Mouse (Mus musculus) CD4-positive, CD25-positive, alpha-beta regulatory T cell, adult 2 months (primary cell): ENCODE data around the gene Inpp4b.
A peak's percentile ranks its signal among the peaks of the same experiment; 100 is the strongest.
"Not testable (repeated sequence)": the region's sequence is repeated elsewhere in the genome, so short reads cannot be mapped to it uniquely, and the experiment has no call there.

Experiments used
- DNase-seq: peaks from one replicate; pipeline ENCODE4 v3.0.0-alpha.2; 2012; ENCODE audit warnings: low read depth, low spot score

Inpp4b gene

GRCm38 (mm10) chr8:81776516-81777237 lies 434.3 kb downstream of the Inpp4b start:
- no peak for DNase-seq

GRCm38 (mm10) chr8:81777704-81778103 lies 435.3 kb downstream of the Inpp4b start:
- no peak for DNase-seq

DNA sequence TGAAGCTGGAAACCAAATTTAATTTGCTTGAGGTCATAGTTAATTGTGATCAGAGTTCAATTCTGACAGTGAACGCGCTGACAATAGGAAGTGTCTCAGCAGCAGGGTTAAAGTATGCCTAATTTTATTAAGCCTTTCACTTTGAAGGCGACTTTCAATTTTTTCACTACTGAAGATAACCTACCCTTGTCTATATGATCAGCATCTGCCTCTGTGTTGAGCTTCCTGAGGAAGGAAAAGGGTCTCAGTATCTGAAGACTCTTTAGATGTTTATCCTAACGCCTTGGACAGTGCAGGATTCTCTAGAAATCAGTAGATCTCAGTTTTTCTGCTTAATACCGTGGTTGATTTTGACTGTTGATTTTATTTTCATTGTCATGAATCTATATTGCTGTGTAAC lies 437.1 kb downstream of the Inpp4b start:
- DNase-seq = peak; percentile 23

DNA sequence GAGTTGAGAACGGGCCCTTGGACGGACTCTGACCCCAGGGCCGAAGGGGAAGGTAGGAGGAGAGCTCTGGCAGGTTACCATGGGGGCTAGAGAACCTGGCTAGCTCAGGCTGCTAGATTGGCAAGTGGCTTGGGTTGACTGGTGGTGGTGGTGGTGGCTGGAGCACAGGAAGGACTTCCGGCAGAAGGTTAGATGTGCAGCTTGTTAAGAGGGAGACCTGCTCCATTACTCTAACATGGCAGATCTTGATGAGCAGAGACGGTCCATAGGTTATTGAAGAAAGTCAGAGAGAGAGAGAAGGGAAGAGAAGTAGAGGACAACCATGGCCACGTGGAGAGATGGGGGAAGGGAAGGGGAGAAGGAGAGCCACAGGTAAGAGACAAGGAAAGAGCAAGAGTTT lies 437.8 kb downstream of the Inpp4b start:
- peak; percentile 59 for DNase-seq

- DNase-seq = no peak
Measured at GRCm38 (mm10) chr8:81780921-81781675, 438.7 kb downstream of the Inpp4b start.

DNA sequence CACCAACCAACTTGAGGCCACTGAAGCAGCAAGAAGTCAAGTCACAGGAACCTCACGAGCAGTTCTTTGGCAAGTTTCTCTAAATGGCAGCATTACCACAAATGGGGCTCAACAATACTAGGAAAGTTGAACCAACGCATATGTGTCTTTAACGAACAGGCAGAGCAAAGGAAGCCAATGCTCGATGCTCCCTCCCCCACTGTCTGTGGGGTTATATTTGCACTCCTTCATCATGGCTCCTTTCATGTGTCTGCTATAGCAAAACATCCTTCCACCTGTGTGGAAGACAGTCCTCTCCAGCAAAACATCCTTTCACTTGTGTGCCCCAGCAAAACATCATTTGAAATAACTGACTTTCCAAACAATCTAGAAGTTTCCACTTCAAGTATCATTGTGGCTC lies 440.4 kb downstream of the Inpp4b start:
- DNase-seq = peak; percentile 82

GRCm38 (mm10) chr8:81784775-81785174 lies 442.4 kb downstream of the Inpp4b start:
- DNase-seq = no peak

GRCm38 (mm10) chr8:81788498-81788897 lies 446.1 kb downstream of the Inpp4b start:
- peak; percentile 55 for DNase-seq

DNA sequence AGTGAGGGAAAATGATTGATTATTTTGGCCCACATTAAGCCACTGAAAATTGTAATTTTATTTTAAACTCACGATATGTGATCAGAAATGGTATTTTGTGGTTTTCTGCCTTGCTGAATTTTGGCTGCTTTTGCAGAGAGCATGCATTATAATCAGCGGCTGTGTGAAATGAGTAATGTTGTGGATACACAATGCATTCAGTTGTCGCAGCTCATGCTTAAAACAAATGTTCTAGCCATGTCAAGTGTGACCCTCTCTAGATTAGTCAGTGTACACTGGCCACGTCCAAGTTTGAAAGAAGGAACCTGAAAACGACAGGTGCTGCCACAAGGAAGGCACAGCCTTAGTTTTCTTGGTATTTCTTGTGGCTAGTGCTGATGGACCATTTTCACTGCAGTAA lies 450.3 kb downstream of the Inpp4b start:
- DNase-seq = no peak

GRCm38 (mm10) chr8:81798501-81798900 lies 456.1 kb downstream of the Inpp4b start:
- DNase-seq = no peak

DNA sequence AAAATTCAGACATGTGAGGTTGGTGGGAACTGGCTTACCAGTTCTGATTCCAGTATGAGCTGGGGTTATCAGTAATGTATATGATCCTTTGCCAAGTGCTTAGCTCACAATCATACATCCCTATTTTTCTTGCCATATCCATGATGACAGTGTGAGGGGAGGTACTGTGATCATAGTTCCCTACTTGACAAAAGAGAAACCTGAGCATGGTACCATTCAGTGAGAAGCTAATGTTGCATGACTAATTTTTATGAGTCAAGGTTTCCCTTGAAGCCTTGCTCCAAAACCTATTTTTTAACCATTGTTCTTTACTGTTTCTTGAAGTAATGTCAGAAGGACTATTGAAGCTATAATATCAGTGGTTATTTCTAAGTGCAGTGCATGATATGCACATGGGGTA lies 458.4 kb downstream of the Inpp4b start:
- DNase-seq = no peak

GRCm38 (mm10) chr8:81806797-81807196 lies 464.4 kb downstream of the Inpp4b start:
- DNase-seq = peak; percentile 84

DNA sequence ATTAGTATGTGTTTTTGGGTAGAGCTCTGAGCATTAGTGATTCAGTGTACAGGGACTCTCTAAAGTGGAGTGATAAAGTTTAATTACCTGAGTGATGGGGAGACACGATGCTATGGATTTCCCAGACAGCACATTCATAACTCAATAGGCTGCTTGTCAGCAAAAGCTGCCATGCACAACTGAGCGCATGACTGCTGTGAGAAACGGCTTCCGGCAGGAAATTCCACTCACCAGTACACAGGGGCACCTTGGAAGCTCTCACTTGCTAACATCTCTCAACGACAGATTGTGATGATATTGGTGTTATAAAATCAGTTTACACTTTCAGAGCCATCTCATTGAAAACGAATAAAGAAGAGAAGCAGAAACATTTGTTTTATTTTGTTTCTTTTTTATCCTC lies 465.2 kb downstream of the Inpp4b start:
- DNase-seq = peak; percentile 63

- no peak for DNase-seq
Measured at GRCm38 (mm10) chr8:81808406-81808805, 466.1 kb downstream of the Inpp4b start.

- not testable (repeated sequence) for DNase-seq
Measured at GRCm38 (mm10) chr8:81809414-81809813, 467.1 kb downstream of the Inpp4b start.

GRCm38 (mm10) chr8:81812051-81812751 lies 469.8 kb downstream of the Inpp4b start:
- DNase-seq = peak; percentile 46

DNA sequence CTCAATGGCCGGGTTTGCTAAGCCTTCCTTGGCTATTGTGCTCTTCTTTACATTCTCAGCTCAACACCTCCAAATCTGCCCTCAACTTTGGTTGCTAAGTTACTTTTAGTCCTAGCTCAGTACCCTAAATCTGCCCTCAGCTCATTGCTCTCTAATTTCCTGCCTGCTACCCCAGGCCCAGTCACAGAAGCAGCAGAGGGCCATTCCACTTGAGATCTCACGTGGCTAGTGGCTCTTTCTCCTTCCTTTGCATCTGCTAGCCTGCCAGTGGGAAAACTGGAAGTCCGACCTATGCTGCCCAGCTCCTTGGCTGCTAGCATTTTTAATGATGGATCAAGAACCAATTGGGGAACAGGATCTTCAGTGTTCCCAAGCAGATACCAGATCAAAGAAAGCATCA lies 472.4 kb downstream of the Inpp4b start:
- peak; percentile 47 for DNase-seq

- no peak for DNase-seq
Measured at GRCm38 (mm10) chr8:81815551-81815950, 473.2 kb downstream of the Inpp4b start.

GRCm38 (mm10) chr8:81823121-81823520 lies 480.8 kb downstream of the Inpp4b start:
- DNase-seq = peak; percentile 59

GRCm38 (mm10) chr8:81824975-81825374 lies 482.6 kb downstream of the Inpp4b start:
- no peak for DNase-seq

GRCm38 (mm10) chr8:81826406-81826805 lies 484.1 kb downstream of the Inpp4b start:
- no peak for DNase-seq

- no peak for DNase-seq
Measured at GRCm38 (mm10) chr8:81827306-81827913, 485.1 kb downstream of the Inpp4b start.
